ENCODE assay signal across 13 mouse cellular contexts in the genomic region with DNA sequence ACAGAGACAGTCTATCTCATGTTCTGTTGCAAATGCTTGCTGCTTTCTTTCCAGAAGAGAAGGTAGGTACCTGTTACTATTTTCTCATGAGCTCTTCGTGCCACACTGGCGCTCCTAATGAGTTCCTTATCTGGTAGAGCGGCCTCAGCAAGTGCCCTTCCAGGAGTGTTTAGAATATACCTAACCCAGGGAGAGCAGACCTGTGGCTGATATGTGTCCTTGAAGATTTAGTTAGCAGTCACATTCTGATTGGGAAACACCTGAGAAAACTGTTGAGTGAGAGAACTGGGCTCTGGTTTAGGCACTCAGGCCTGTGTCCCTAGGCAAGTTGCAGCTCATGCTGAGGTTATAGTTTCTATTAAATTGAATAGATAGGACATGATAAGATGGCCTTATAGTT. TPM values are rescaled to one million over a fixed set of nuclear protein-coding genes. Genes with fewer than 3 reads are reported as not detected.
DNase-seq lines count a peak whose midpoint lies in the region; ATAC-seq and TF ChIP-seq lines count a peak whose summit lies in the region.
"Had no signal": no experiment of that assay in that cellular context is flagged by ENCODE, and none has a peak within 500 bp of the region (broad histone marks: within the 10 kb centered on the region; RNA-seq: fewer than 3 reads in every experiment).

No protein-coding gene starts in this region.

- H3K4me3 ChIP-seq in heart, embryonic 14.5 days (ENCODE audit: control insufficient read depth in 1 of 2, insufficient read depth in 1 of 2, low read depth in 1 of 2, low read length in 2 of 2), result no peak overlapping the region
- H3K4me3 ChIP-seq in midbrain, embryonic 13.5 days (replicated peaks), result no peak overlapping the region
- no peak overlapping the region for H3K4me3 ChIP-seq in midbrain, postnatal 0 days (ENCODE audit: low read depth, low read length)
- no peak overlapping the region for H3K4me3 ChIP-seq in neural tube, embryonic 14.5 days (ENCODE audit: low read depth, low read length)
- H3K4me3 ChIP-seq: neural tube, embryonic 12.5 days had no signal

- DNase-seq in heart, postnatal 10 days, result no peak
- DNase-seq in midbrain, postnatal 0 days (ENCODE audit: low spot score), result no peak
- peak; percentile 22 for DNase-seq in induced T-regulatory cell, adult 2 months (ENCODE audit: low read depth)
- DNase-seq in embryo, embryonic 9.5 days (ENCODE audit: extremely low spot score), result no peak
- DNase-seq in right cerebral cortex, postnatal 10 days (ENCODE audit: low spot score in 2 of 2), result no peak
- DNase-seq: right cerebral cortex, postnatal 4 days had no signal

- 34% methylated on average over 3 of the region's 3 CpGs for WGBS in heart, embryonic 14.5 days
- WGBS in midbrain, embryonic 13.5 days, result 87% methylated on average over 3 of the region's 3 CpGs
- 80% methylated on average over 3 of the region's 3 CpGs for WGBS in midbrain, postnatal 0 days
- WGBS in neural tube, embryonic 14.5 days, result 85% methylated on average over 3 of the region's 3 CpGs

- peak overlapping the region; percentile 16; the same call in 1 of the 2 replicates for H3K9ac ChIP-seq in heart, embryonic 14.5 days (ENCODE audit: low read length)
- H3K9ac ChIP-seq in midbrain, embryonic 13.5 days (replicated peaks), result no peak overlapping the region
- H3K9ac ChIP-seq in midbrain, postnatal 0 days (replicated peaks; ENCODE audit: low read length, poor library complexity, severe bottlenecking), result no peak overlapping the region
- H3K9ac ChIP-seq in neural tube, embryonic 14.5 days (replicated peaks; ENCODE audit: low read depth, low read length), result no peak overlapping the region
- H3K9ac ChIP-seq: neural tube, embryonic 12.5 days had no signal

- no peak for TF ChIP-seq CTCF in midbrain, postnatal 0 days (IDR thresholded peaks at IDR 0.05)

- no peak for ATAC-seq in heart, embryonic 14.5 days (ENCODE audit: insufficient number of reproducible peaks, insufficient read depth, low FRiP score, low read depth)
- ATAC-seq in midbrain, embryonic 13.5 days, result no peak
- no peak for ATAC-seq in midbrain, postnatal 0 days (ENCODE audit: low FRiP score)
- no peak for ATAC-seq in neural tube, embryonic 14.5 days (ENCODE audit: low read depth)

- H3K27me3 ChIP-seq in heart, embryonic 14.5 days (ENCODE audit: control insufficient read depth, insufficient read depth, low read length), result no peaks in the 10 kb centered on the region
- H3K27me3 ChIP-seq in midbrain, embryonic 13.5 days, result no peaks in the 10 kb centered on the region
- H3K27me3 ChIP-seq in midbrain, postnatal 0 days (ENCODE audit: insufficient read depth, low read length), result no peaks in the 10 kb centered on the region
- H3K27me3 ChIP-seq in neural tube, embryonic 14.5 days (ENCODE audit: control insufficient read depth, insufficient read depth, low read length), result no peaks in the 10 kb centered on the region
- H3K27me3 ChIP-seq: neural tube, embryonic 12.5 days had no signal

- no peak overlapping the region for H3K4me2 ChIP-seq in heart, embryonic 14.5 days (ENCODE audit: low read length)
- no peak overlapping the region for H3K4me2 ChIP-seq in midbrain, embryonic 13.5 days (replicated peaks)
- H3K4me2 ChIP-seq in midbrain, postnatal 0 days (ENCODE audit: low read depth, low read length, poor library complexity, severe bottlenecking), result no peak overlapping the region
- no peak overlapping the region for H3K4me2 ChIP-seq in neural tube, embryonic 14.5 days (ENCODE audit: low read depth, low read length)
- H3K4me2 ChIP-seq: neural tube, embryonic 12.5 days had no signal

- intact Hi-C loops in heart, postnatal 10 days (cut with DNase I), result no loop called here

- H3K27ac ChIP-seq in heart, embryonic 14.5 days (replicated peaks in 1 of 2; ENCODE audit: control insufficient read depth in 1 of 2, insufficient read depth in 1 of 2, low read depth in 2 of 2, low read length in 2 of 2), result peak overlapping the region; percentile 11 to 50; a peak in 1 of 4 replicates
- H3K27ac ChIP-seq in midbrain, embryonic 13.5 days, result peak overlapping the region; percentile 62; the same call in 1 of the 2 replicates
- no peak overlapping the region for H3K27ac ChIP-seq in midbrain, postnatal 0 days (ENCODE audit: low read depth, low read length)
- 0 out of 2 replicates have a peak overlapping the region, but pooled peaks have one; percentile 16 for H3K27ac ChIP-seq in neural tube, embryonic 14.5 days (ENCODE audit: low read depth, low read length)
- H3K27ac ChIP-seq: neural tube, embryonic 12.5 days had no signal

- peaks cover 10 to 78% of the 10 kb centered on the region in 2 experiments for H3K4me1 ChIP-seq in heart, embryonic 14.5 days (ENCODE audit: control insufficient read depth in 2 of 2, insufficient read depth in 2 of 2, low read length in 2 of 2)
- H3K4me1 ChIP-seq in midbrain, embryonic 13.5 days (replicated peaks), result peaks cover 43% of the 10 kb centered on the region
- H3K4me1 ChIP-seq in midbrain, postnatal 0 days (ENCODE audit: insufficient read depth, low read length), result no peaks in the 10 kb centered on the region; the same call in 1 of the 2 replicates
- H3K4me1 ChIP-seq in neural tube, embryonic 14.5 days (ENCODE audit: control insufficient read depth, insufficient read depth, low read length), result peaks cover 3% of the 10 kb centered on the region; the same call in 1 of the 2 replicates

- H3K36me3 ChIP-seq in heart, embryonic 14.5 days (ENCODE audit: control insufficient read depth, insufficient read depth, low read length), result no peaks in the 10 kb centered on the region
- no peaks in the 10 kb centered on the region for H3K36me3 ChIP-seq in midbrain, embryonic 13.5 days
- no peaks in the 10 kb centered on the region for H3K36me3 ChIP-seq in midbrain, postnatal 0 days (ENCODE audit: insufficient read depth, low read length)
- H3K36me3 ChIP-seq in neural tube, embryonic 14.5 days (ENCODE audit: control insufficient read depth, insufficient read depth, low read length), result no peaks in the 10 kb centered on the region
- H3K36me3 ChIP-seq: neural tube, embryonic 12.5 days had no signal

- H3K9me3 ChIP-seq in heart, embryonic 14.5 days (ENCODE audit: control insufficient read depth, low read length), result no peaks in the 10 kb centered on the region
- no peaks in the 10 kb centered on the region for H3K9me3 ChIP-seq in midbrain, embryonic 13.5 days
- no peaks in the 10 kb centered on the region for H3K9me3 ChIP-seq in midbrain, postnatal 0 days (ENCODE audit: low read length)
- H3K9me3 ChIP-seq in neural tube, embryonic 14.5 days (ENCODE audit: control insufficient read depth, low read length), result no peaks in the 10 kb centered on the region
- H3K9me3 ChIP-seq: neural tube, embryonic 12.5 days had no signal

RNA-seq across cellular contexts. Expression of a gene that starts 25.6 kb away (rescaled TPM):
- 22.3 and 22.5 TPM in 2 replicates for polyA plus RNA-seq in heart, embryonic 14.5 days (2014; fragmentation: Nextera tagmentation; extraction: Ambion mirVana)
- 10 to 100 TPM; 58.3 to 60.9 TPM for total RNA-seq in heart, postnatal 10 days (2021)
- polyA plus RNA-seq in midbrain, embryonic 13.5 days (2015; fragmentation: Nextera tagmentation; extraction: Ambion mirVana), result 13.0 and 14.5 TPM in 2 replicates
- 17.3 and 22.5 TPM in 2 replicates for total RNA-seq in midbrain, postnatal 0 days (2014; rRNA removed)
- polyA plus RNA-seq in midbrain, postnatal 0 days (2015; fragmentation: Nextera tagmentation; extraction: Ambion mirVana), result 6.4 and 7.4 TPM in 2 replicates
- 11.6 and 13.6 TPM in 2 replicates for polyA plus RNA-seq in neural tube, embryonic 14.5 days (2014; fragmentation: Nextera tagmentation; extraction: Ambion mirVana)

RNA-seq across cellular contexts. Expression of a gene that starts 55.4 kb away (rescaled TPM):
- not detected in 2 replicates for polyA plus RNA-seq in heart, embryonic 14.5 days (2014; fragmentation: Nextera tagmentation; extraction: Ambion mirVana)
- total RNA-seq in heart, postnatal 10 days (2021), result under 1 TPM; 0.10 to 0.12 TPM
- polyA plus RNA-seq in midbrain, embryonic 13.5 days (2015; fragmentation: Nextera tagmentation; extraction: Ambion mirVana), result 5.5 and 6.6 TPM in 2 replicates
- total RNA-seq in midbrain, postnatal 0 days (2014; rRNA removed), result 22.4 and 25.5 TPM in 2 replicates
- 2.1 and 2.4 TPM in 2 replicates for polyA plus RNA-seq in midbrain, postnatal 0 days (2015; fragmentation: Nextera tagmentation; extraction: Ambion mirVana)
- 3.1 and 3.6 TPM in 2 replicates for polyA plus RNA-seq in neural tube, embryonic 14.5 days (2014; fragmentation: Nextera tagmentation; extraction: Ambion mirVana)
- total RNA-seq: gastrocnemius, adult 18-20 months had no signal
- polyA plus RNA-seq: kidney, adult 2 months; macrophage had no signal
